Mouse (Mus musculus) B cell, adult 62 days (primary cell): ENCODE measurements around the gene Gm43302. TPM values are rescaled to one million over a fixed set of nuclear protein-coding genes. Genes with fewer than 3 reads are reported as not detected.

Source experiments
- total RNA-seq: library from RNA; stranded (reverse); gene quantifications from 4 replicates; pipeline ENCODE4 v1.2.4, GENCODE M21; 2023

Gene Gm43302
- 0.16 to 0.92 TPM in 2 of 4 replicates, not detected in the others for total RNA-seq

DNA sequence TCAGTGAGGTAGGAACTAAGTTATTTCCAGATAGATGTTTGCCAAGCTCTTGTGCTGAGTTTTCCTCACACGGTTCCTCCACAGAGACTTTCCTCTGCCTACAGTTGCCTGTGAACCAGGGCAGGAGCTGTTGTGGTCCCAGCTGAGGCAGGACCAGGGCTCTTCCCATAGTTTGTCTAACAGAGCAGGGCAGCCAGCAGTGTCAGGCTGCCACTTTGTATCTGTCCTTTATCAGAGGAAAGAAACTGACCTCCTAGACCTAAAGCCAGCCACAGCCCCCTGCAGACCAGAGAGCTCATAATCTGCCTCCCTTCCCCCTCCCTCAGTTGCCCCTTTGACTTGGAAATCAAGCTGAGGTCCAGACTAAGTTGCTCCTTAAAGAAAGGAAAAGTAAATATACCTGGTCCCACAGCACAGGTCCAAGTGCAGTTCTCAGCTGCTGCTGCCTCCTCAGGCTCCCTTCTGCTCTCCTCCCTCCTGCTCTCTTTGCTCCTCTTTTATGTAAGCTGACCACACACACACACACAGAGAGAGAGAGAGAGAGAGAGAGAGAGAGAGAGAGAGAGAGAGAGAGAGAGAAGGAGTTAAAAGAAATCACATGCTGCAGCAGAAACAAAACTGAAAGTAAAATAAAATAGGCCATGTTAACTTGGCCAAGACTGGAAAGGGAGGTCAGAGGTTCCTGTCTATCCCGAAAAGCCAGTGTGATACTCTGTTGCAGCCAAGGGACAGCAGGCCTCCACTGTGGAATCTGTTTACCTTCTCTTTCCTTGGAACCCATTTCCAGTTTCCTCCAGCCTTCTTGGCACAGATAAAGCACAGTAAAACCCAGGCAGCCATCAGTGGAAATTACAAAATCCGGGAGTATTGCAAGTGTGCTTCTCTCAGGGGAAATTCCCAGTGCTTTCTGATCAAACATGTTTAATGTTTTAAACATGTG is at the start of gene Gm43302, which contains the start of gene Gbp6:
Gene Gm43302 (minus strand): TSS at position 470 of the 940 bp plus-strand sequence.
Gene Gbp6 (minus strand): TSS at position 473 of the 940 bp plus-strand sequence.

DNA sequence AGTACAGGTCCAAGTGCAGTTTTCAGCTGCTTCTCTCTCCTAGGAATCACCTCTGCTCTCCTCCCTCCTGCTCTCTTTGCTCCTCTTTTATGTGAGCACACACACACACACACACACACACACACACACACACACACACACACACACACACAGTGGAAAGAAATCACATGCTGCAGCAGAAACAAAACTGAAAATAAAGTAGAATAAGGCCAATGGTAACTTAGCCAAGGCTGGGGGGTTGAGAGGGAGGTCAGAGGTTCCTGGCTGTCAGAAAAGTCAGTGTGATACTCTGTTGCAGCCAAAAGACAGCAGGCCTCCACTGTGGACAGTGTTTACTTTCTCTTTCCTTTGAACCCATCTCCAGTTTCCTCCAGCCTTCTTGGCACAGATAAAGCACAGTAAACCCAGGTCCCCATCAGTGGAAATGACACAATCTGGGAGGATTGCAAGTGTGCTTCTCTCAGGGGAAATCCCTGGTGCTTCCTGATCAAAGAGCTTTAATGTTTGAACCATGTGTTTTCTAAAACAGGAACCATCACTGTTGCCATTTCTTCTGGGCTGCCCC is 53.9 kb downstream of the Gm43302 start, which contains the start of gene Gbp10:
Gene Gbp10 (minus strand): TSS at position 51 of the 565 bp plus-strand sequence.

Other genes starting within 250 kb of the Gm43302 start
- gene Gbp9, start 154.2 kb downstream of the Gm43302 start, total RNA-seq, result 96.9 to 106 TPM (median 104 TPM) in 4 replicates
- 18.3 to 21.0 TPM (median 18.7 TPM) in 4 replicates for gene Gbp8, start 154.2 kb downstream of the Gm43302 start, total RNA-seq
- gene Gbp4, start 154.1 kb downstream of the Gm43302 start, total RNA-seq, result 76.0 to 81.3 TPM (median 78.3 TPM) in 4 replicates
- gene Gbp10, start 54.2 kb downstream of the Gm43302 start, total RNA-seq, result 0.60 to 0.79 TPM in 2 of 4 replicates, not detected in the others
- 1.2 to 2.9 TPM (median 2.1 TPM) in 4 replicates for gene Gbp6, start within 50 bp of the Gm43302 start, total RNA-seq
- gene Lrrc8b, start 122.1 kb upstream of the Gm43302 start, total RNA-seq, result 3.6 to 5.4 TPM (median 4.1 TPM) in 4 replicates
- 59.3 to 71.0 TPM (median 62.9 TPM) in 4 replicates for gene Lrrc8c, start 225.7 kb upstream of the Gm43302 start, total RNA-seq